ENCODE assay signal across 12 mouse cellular contexts in the genomic region with DNA sequence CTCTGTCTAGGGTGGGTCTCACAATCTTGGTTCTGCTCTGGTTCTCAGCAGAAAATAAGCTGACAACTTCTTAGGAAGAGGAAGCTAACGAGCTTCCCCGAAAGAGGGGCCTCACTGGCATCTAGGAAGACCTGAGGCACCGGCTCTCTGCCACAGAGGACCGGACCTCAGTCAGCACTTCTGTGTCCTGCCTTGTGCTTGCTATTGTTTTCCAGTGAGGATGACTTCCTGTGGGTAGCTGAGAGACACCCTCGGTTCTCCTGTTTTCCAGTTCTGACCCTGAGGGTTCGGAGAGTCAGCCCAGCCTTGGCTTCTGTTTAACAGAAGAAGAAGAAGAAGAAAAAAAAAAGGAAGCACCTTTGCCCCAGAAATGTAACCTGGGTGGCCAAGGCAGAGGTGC. TPM values are rescaled to one million over a fixed set of nuclear protein-coding genes. Genes with fewer than 3 reads are reported as not detected.
DNase-seq lines count a peak whose midpoint lies in the region; ATAC-seq and TF ChIP-seq lines count a peak whose summit lies in the region.
"Had no signal": no experiment of that assay in that cellular context is flagged by ENCODE, and none has a peak within 500 bp of the region (broad histone marks: within the 10 kb centered on the region; RNA-seq: fewer than 3 reads in every experiment).

No protein-coding gene starts in this region.

- H3K4me2 ChIP-seq in lung, embryonic 16.5 days (ENCODE audit: low read depth, low read length) = no peak overlapping the region
- H3K4me2 ChIP-seq in intestine, postnatal 0 days (replicated peaks; ENCODE audit: low read depth) = 0 out of 2 replicates have a peak overlapping the region, but pooled peaks have one; percentile 6
- H3K4me2 ChIP-seq in liver, embryonic 16.5 days (ENCODE audit: low read depth, low read length) = no peak overlapping the region
- H3K4me2 ChIP-seq in forebrain, embryonic 16.5 days (ENCODE audit: low read length) = no peak overlapping the region
- H3K4me2 ChIP-seq: embryonic facial prominence, embryonic 15.5 days; hindbrain, embryonic 13.5 days had no signal

- peaks cover 6% of the 10 kb centered on the region; the same call in 1 of the 2 replicates for H3K36me3 ChIP-seq in lung, embryonic 16.5 days (ENCODE audit: control insufficient read depth, insufficient read depth, low read length)
- peaks cover 39% of the 10 kb centered on the region for H3K36me3 ChIP-seq in intestine, postnatal 0 days (ENCODE audit: control insufficient read depth, insufficient read depth)
- no peaks in the 10 kb centered on the region for H3K36me3 ChIP-seq in liver, embryonic 16.5 days (ENCODE audit: control insufficient read depth, insufficient read depth)
- H3K36me3 ChIP-seq in forebrain, embryonic 16.5 days (ENCODE audit: control insufficient read depth, insufficient read depth) = no peaks in the 10 kb centered on the region
- H3K36me3 ChIP-seq: hindbrain, embryonic 13.5 days had no signal

- no peak for DNase-seq in gastrocnemius, adult 2 months
- DNase-seq in gastrocnemius, postnatal 25 days = no peak
- DNase-seq in lung, postnatal 36 days = no peak
- no peak for DNase-seq in embryo, embryonic 10 days (ENCODE audit: low spot score)
- DNase-seq: cerebellum, postnatal 10 days had no signal

- 47% methylated on average over 6 of the region's 6 CpGs for WGBS in lung, embryonic 16.5 days
- 42% methylated on average over 6 of the region's 6 CpGs for WGBS in intestine, postnatal 0 days
- WGBS in liver, embryonic 16.5 days (ENCODE audit: insufficient replicate concordance) = 14% methylated on average over 6 of the region's 6 CpGs
- WGBS in forebrain, embryonic 16.5 days = 58% methylated on average over 6 of the region's 6 CpGs

- no peak overlapping the region for H3K4me3 ChIP-seq in gastrocnemius, adult 2 months
- no peak overlapping the region for H3K4me3 ChIP-seq in lung, embryonic 16.5 days (ENCODE audit: low read length)
- H3K4me3 ChIP-seq in intestine, postnatal 0 days (ENCODE audit: low read depth, low read length) = no peak overlapping the region
- H3K4me3 ChIP-seq in liver, embryonic 16.5 days (ENCODE audit: low read depth, low read length) = no peak overlapping the region
- H3K4me3 ChIP-seq in forebrain, embryonic 16.5 days (replicated peaks; ENCODE audit: low read length) = no peak overlapping the region
- H3K4me3 ChIP-seq: embryonic facial prominence, embryonic 15.5 days; hindbrain, embryonic 13.5 days had no signal

- no peak for ATAC-seq in lung, embryonic 16.5 days (ENCODE audit: low read depth)
- no peak for ATAC-seq in intestine, postnatal 0 days
- ATAC-seq in liver, embryonic 16.5 days (ENCODE audit: low read depth) = peak; percentile 67
- ATAC-seq in forebrain, embryonic 16.5 days = no peak
- ATAC-seq: forebrain, embryonic 14.5 days had no signal

- TF ChIP-seq CTCF in gastrocnemius, adult 2 months (IDR thresholded peaks at IDR 0.05) = no peak
- TF ChIP-seq CTCF in intestine, postnatal 0 days (IDR thresholded peaks at IDR 0.05; ENCODE audit: low read depth) = no peak

- intact Hi-C loops in gastrocnemius, adult 2 months (cut with DNase I) = no loop called here

- no peaks in the 10 kb centered on the region for H3K27me3 ChIP-seq in lung, embryonic 16.5 days (ENCODE audit: control insufficient read depth, insufficient read depth, low read depth, low read length)
- no peaks in the 10 kb centered on the region for H3K27me3 ChIP-seq in intestine, postnatal 0 days (replicated peaks; ENCODE audit: control insufficient read depth, insufficient read depth, low read length)
- no peaks in the 10 kb centered on the region for H3K27me3 ChIP-seq in liver, embryonic 16.5 days (ENCODE audit: control insufficient read depth, insufficient read depth, low read depth, low read length)
- H3K27me3 ChIP-seq in forebrain, embryonic 16.5 days (replicated peaks; ENCODE audit: control insufficient read depth, insufficient read depth, low read length) = no peaks in the 10 kb centered on the region
- H3K27me3 ChIP-seq: embryonic facial prominence, embryonic 15.5 days; hindbrain, embryonic 13.5 days had no signal

- no peaks in the 10 kb centered on the region for H3K9me3 ChIP-seq in lung, embryonic 16.5 days (ENCODE audit: control insufficient read depth, low read length)
- H3K9me3 ChIP-seq in intestine, postnatal 0 days (ENCODE audit: control insufficient read depth) = no peaks in the 10 kb centered on the region
- H3K9me3 ChIP-seq in liver, embryonic 16.5 days (replicated peaks; ENCODE audit: control insufficient read depth, low read length) = no peaks in the 10 kb centered on the region
- H3K9me3 ChIP-seq in forebrain, embryonic 16.5 days (ENCODE audit: control insufficient read depth, low read length) = no peaks in the 10 kb centered on the region
- H3K9me3 ChIP-seq: embryonic facial prominence, embryonic 15.5 days; hindbrain, embryonic 13.5 days had no signal

- H3K9ac ChIP-seq in lung, embryonic 16.5 days (ENCODE audit: low read length) = no peak overlapping the region
- no peak overlapping the region for H3K9ac ChIP-seq in intestine, postnatal 0 days (ENCODE audit: low read depth, low read length)
- H3K9ac ChIP-seq in liver, embryonic 16.5 days (ENCODE audit: low read depth, low read length) = no peak overlapping the region
- H3K9ac ChIP-seq in forebrain, embryonic 16.5 days (replicated peaks; ENCODE audit: low read depth, low read length) = no peak overlapping the region
- H3K9ac ChIP-seq: embryonic facial prominence, embryonic 15.5 days; hindbrain, embryonic 13.5 days had no signal

- peak overlapping the region; percentile 56 for H3K27ac ChIP-seq in gastrocnemius, adult 2 months
- 0 out of 2 replicates have a peak overlapping the region, but pooled peaks have one; percentile 4 for H3K27ac ChIP-seq in lung, embryonic 16.5 days (ENCODE audit: low read length)
- no peak overlapping the region; the same call in 1 of the 2 replicates for H3K27ac ChIP-seq in intestine, postnatal 0 days (ENCODE audit: low read depth, low read length)
- H3K27ac ChIP-seq in liver, embryonic 16.5 days (ENCODE audit: low read length) = peak overlapping the region; percentile 63
- no peak overlapping the region for H3K27ac ChIP-seq in forebrain, embryonic 16.5 days (ENCODE audit: low read length)
- H3K27ac ChIP-seq: embryonic facial prominence, embryonic 15.5 days; hindbrain, embryonic 13.5 days had no signal

- peaks cover 11% of the 10 kb centered on the region for H3K4me1 ChIP-seq in lung, embryonic 16.5 days (replicated peaks; ENCODE audit: control insufficient read depth, insufficient read depth, low read length)
- H3K4me1 ChIP-seq in intestine, postnatal 0 days (replicated peaks; ENCODE audit: control insufficient read depth, insufficient read depth, low read length) = no peaks in the 10 kb centered on the region; the same call in 1 of the 2 replicates
- H3K4me1 ChIP-seq in liver, embryonic 16.5 days (ENCODE audit: control insufficient read depth, low read depth, low read length) = peaks cover 11% of the 10 kb centered on the region
- no peaks in the 10 kb centered on the region; the same call in 1 of the 2 replicates for H3K4me1 ChIP-seq in forebrain, embryonic 16.5 days (replicated peaks; ENCODE audit: control insufficient read depth, insufficient read depth, low read length)

RNA-seq across cellular contexts. Expression of a gene that starts 5.5 kb away (rescaled TPM):
- 10 to 100 TPM in 1 of 2 experiments, 1 to 10 TPM in 1; 7.2 to 20.2 TPM for total RNA-seq in gastrocnemius, adult 2 months (2021)
- total RNA-seq in gastrocnemius, postnatal 25 days (2021) = 10 to 100 TPM; 24.0 to 32.8 TPM
- polyA plus RNA-seq in lung, embryonic 16.5 days (2015; fragmentation: Nextera tagmentation; extraction: Ambion mirVana) = 308 and 326 TPM in 2 replicates
- 81.8 and 85.6 TPM in 2 replicates for polyA plus RNA-seq in intestine, postnatal 0 days (2015; fragmentation: Nextera tagmentation; extraction: Ambion mirVana)
- 20.1 and 22.7 TPM in 2 replicates for polyA plus RNA-seq in liver, embryonic 16.5 days (2015; fragmentation: Nextera tagmentation; extraction: Ambion mirVana)
- polyA plus RNA-seq in forebrain, embryonic 16.5 days (2015; fragmentation: Nextera tagmentation; extraction: Ambion mirVana) = 50.8 and 66.2 TPM in 2 replicates

RNA-seq across cellular contexts. Expression of a gene that starts 6.2 kb away (rescaled TPM):
- total RNA-seq in gastrocnemius, adult 2 months (2021) = 10 to 100 TPM; 33.6 to 38.5 TPM
- total RNA-seq in gastrocnemius, postnatal 25 days (2021) = 10 to 100 TPM; 40.3 to 54.5 TPM
- 93.7 and 97.1 TPM in 2 replicates for polyA plus RNA-seq in lung, embryonic 16.5 days (2015; fragmentation: Nextera tagmentation; extraction: Ambion mirVana)
- 2,929 and 3,267 TPM in 2 replicates for polyA plus RNA-seq in intestine, postnatal 0 days (2015; fragmentation: Nextera tagmentation; extraction: Ambion mirVana)
- polyA plus RNA-seq in liver, embryonic 16.5 days (2015; fragmentation: Nextera tagmentation; extraction: Ambion mirVana) = 50.6 and 56.1 TPM in 2 replicates
- polyA plus RNA-seq in forebrain, embryonic 16.5 days (2015; fragmentation: Nextera tagmentation; extraction: Ambion mirVana) = 17.7 and 24.4 TPM in 2 replicates

RNA-seq across cellular contexts. Expression of a gene that starts 26.8 kb away (rescaled TPM):
- 100 to 1,000 TPM; 457 to 518 TPM for total RNA-seq in gastrocnemius, adult 2 months (2021)
- 100 to 1,000 TPM; 413 to 448 TPM for total RNA-seq in gastrocnemius, postnatal 25 days (2021)
- 1,430 and 1,443 TPM in 2 replicates for polyA plus RNA-seq in lung, embryonic 16.5 days (2015; fragmentation: Nextera tagmentation; extraction: Ambion mirVana)
- 1,691 and 1,755 TPM in 2 replicates for polyA plus RNA-seq in intestine, postnatal 0 days (2015; fragmentation: Nextera tagmentation; extraction: Ambion mirVana)
- 646 and 744 TPM in 2 replicates for polyA plus RNA-seq in liver, embryonic 16.5 days (2015; fragmentation: Nextera tagmentation; extraction: Ambion mirVana)
- polyA plus RNA-seq in forebrain, embryonic 16.5 days (2015; fragmentation: Nextera tagmentation; extraction: Ambion mirVana) = 860 and 958 TPM in 2 replicates

RNA-seq across cellular contexts. Expression of a gene that starts 31.1 kb away (rescaled TPM):
- total RNA-seq in gastrocnemius, adult 2 months (2021) = 100 to 1,000 TPM; 552 to 624 TPM
- 100 to 1,000 TPM; 520 to 561 TPM for total RNA-seq in gastrocnemius, postnatal 25 days (2021)
- polyA plus RNA-seq in lung, embryonic 16.5 days (2015; fragmentation: Nextera tagmentation; extraction: Ambion mirVana) = 1,289 and 1,305 TPM in 2 replicates
- 1,616 and 1,752 TPM in 2 replicates for polyA plus RNA-seq in intestine, postnatal 0 days (2015; fragmentation: Nextera tagmentation; extraction: Ambion mirVana)
- 558 and 645 TPM in 2 replicates for polyA plus RNA-seq in liver, embryonic 16.5 days (2015; fragmentation: Nextera tagmentation; extraction: Ambion mirVana)
- 722 and 741 TPM in 2 replicates for polyA plus RNA-seq in forebrain, embryonic 16.5 days (2015; fragmentation: Nextera tagmentation; extraction: Ambion mirVana)

RNA-seq across cellular contexts. Expression of a gene that starts 35.0 kb away (rescaled TPM):
- 10 to 100 TPM in 1 of 2 experiments, 1 to 10 TPM in 1; 8.1 to 11.0 TPM for total RNA-seq in gastrocnemius, adult 2 months (2021)
- total RNA-seq in gastrocnemius, postnatal 25 days (2021) = 1 to 10 TPM; 6.9 to 9.1 TPM
- 28.7 and 31.9 TPM in 2 replicates for polyA plus RNA-seq in lung, embryonic 16.5 days (2015; fragmentation: Nextera tagmentation; extraction: Ambion mirVana)
- polyA plus RNA-seq in intestine, postnatal 0 days (2015; fragmentation: Nextera tagmentation; extraction: Ambion mirVana) = 56.8 and 59.0 TPM in 2 replicates
- polyA plus RNA-seq in liver, embryonic 16.5 days (2015; fragmentation: Nextera tagmentation; extraction: Ambion mirVana) = 9.7 and 10.5 TPM in 2 replicates
- polyA plus RNA-seq in forebrain, embryonic 16.5 days (2015; fragmentation: Nextera tagmentation; extraction: Ambion mirVana) = 13.3 and 13.6 TPM in 2 replicates

Comparison
In these comparisons a context has a peak if more than half of its experiments do, and no peak if none do; other contexts are left out.
1. H3K27ac ChIP-seq: peak in gastrocnemius, adult 2 months (single experiment), lung, embryonic 16.5 days (single experiment) and liver, embryonic 16.5 days (single experiment); none in intestine, postnatal 0 days (single experiment) and forebrain, embryonic 16.5 days (single experiment).
2. RNA of a gene that starts 6.2 kb away (polyA plus RNA-seq): 2,929 to 3,267 TPM in intestine, postnatal 0 days; 93.7 to 97.1 TPM in lung, embryonic 16.5 days, 50.6 to 56.1 TPM in liver, embryonic 16.5 days and 17.7 to 24.4 TPM in forebrain, embryonic 16.5 days; every median in the first group is over 10 times any median in the second.